Mouse (Mus musculus) cortical plate, adult 2 months (tissue): ENCODE results near the gene Unc5cl.

Experiments used
- CTCF ChIP-seq: fragments of 200-500 bp; IDR thresholded peaks from 2 replicates; pipeline ENCODE4 v1.5.1; 2011; ENCODE audit warnings: mild to moderate bottlenecking, control low read depth, low read length; ENCODE audit not compliant: insufficient read depth; ENCODE audit errors: extremely low read depth
- POLR2A ChIP-seq: fragments of 200-500 bp; IDR thresholded peaks from 2 replicates; pipeline ENCODE4 v1.6.1; 2011; ENCODE audit warnings: mild to moderate bottlenecking, low read length, control low read depth; ENCODE audit not compliant: insufficient read depth; ENCODE audit errors: extremely low read depth

DNA sequence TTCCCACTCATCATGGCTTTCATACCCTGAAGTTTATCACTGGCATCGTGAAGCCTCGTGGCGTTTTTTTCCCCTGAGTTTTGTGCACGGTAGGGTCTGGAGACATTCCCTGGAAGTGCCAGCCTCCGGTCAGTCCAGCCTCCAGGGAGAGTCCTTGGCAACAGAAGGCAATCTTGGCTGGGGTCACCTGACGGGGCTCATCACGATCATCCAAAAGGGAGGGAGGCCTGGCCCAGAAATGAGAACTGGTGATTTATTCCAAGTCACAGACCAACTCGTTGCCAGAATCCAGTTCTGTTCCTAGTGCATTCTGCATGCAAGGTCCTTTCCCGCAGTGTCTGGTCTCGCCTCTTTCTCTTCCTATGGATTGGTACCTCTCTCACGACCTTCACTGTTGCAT lies 128.7 kb downstream of the Unc5cl start:
- no peak for TF ChIP-seq CTCF
- TF ChIP-seq POLR2A, result no peak
